Comparison of ENCODE assay signal across 20 mouse cellular contexts in the genomic region with DNA sequence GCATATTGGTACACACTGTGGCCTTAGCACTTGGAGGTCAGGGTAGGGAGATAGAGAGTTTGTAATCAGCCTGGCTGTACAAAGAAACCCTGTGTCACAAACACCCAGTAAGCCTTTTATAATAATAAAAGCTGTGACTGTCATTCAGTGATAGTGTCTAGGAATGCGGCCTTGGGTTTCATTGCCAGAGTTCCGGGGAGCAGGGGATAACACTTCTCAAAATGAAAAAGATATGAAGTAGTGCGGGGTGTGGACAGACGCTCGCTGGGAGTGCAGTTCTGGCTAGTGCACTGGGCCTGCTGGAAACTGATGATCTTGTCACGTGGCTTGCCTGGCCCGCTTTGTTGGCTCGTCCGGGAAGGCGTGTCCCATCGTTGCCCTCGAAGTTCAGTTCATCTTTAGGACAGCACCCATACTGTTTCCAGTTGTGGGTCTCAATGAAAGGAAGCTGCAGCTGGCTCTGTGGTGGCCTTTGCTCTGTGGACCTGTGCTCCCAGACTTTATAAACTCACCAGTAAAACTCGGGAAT. TPM values are rescaled to one million over a fixed set of nuclear protein-coding genes. Genes with fewer than 3 reads are reported as not detected.
DNase-seq lines count a peak whose midpoint lies in the region; ATAC-seq and TF ChIP-seq lines count a peak whose summit lies in the region.
"Had no signal": no experiment of that assay in that cellular context is flagged by ENCODE, and none has a peak within 500 bp of the region (broad histone marks: within the 10 kb centered on the region; RNA-seq: fewer than 3 reads in every experiment).

No protein-coding gene starts in this region.

- WGBS in lung, postnatal 0 days: 64% methylated on average over 13 of the region's 13 CpGs

- H3K9me3 ChIP-seq in lung, postnatal 0 days (ENCODE audit: low read length): no peaks in the 10 kb centered on the region
- H3K9me3 ChIP-seq: embryonic facial prominence, embryonic 10.5 days; kidney, embryonic 15.5 days had no signal

- no peak for ATAC-seq in lung, postnatal 0 days
- ATAC-seq: forebrain, embryonic 16.5 days had no signal

- DNase-seq in adrenal gland, postnatal 10 days: peak; percentile 15
- no peak for DNase-seq in adrenal gland, postnatal 4 days (ENCODE audit: low spot score in 2 of 2)
- peak; percentile 25 for DNase-seq in lung, postnatal 10 days
- DNase-seq in lung, postnatal 0 days (ENCODE audit: low spot score): no peak
- peak; percentile 36 for DNase-seq in gastrocnemius, postnatal 25 days
- DNase-seq in heart, postnatal 14 days: peak; percentile 30 to 53
- no peak for DNase-seq in layer of hippocampus, adult 9-11 months
- no peak for DNase-seq in left cerebral cortex, adult 8-10 months (ENCODE audit: low spot score in 2 of 2)
- DNase-seq: cerebellum, postnatal 14 days; lung, embryonic 14.5 days; midbrain, embryonic 14.5 days; right cerebral cortex, postnatal 14 days had no signal

- H3K4me2 ChIP-seq in lung, postnatal 0 days (replicated peaks; ENCODE audit: low read depth, low read length): no peak overlapping the region
- H3K4me2 ChIP-seq: kidney, embryonic 15.5 days; lung, embryonic 14.5 days had no signal

- H3K27ac ChIP-seq in lung, postnatal 0 days (ENCODE audit: low read length): no peak overlapping the region
- H3K27ac ChIP-seq: embryonic facial prominence, embryonic 10.5 days; kidney, embryonic 15.5 days; left cerebral cortex, adult 2 months had no signal

- no peak for TF ChIP-seq CTCF in lung, postnatal 0 days (IDR thresholded peaks at IDR 0.05)

- no peaks in the 10 kb centered on the region for H3K27me3 ChIP-seq in lung, postnatal 0 days (replicated peaks; ENCODE audit: insufficient read depth, low read length)
- H3K27me3 ChIP-seq: CH12.LX; kidney, embryonic 15.5 days had no signal

- intact Hi-C loops in heart, postnatal 14 days (cut with DNase I): no loop called here

- H3K4me3 ChIP-seq in lung, postnatal 0 days (ENCODE audit: low read depth, low read length): no peak overlapping the region
- H3K4me3 ChIP-seq: embryonic facial prominence, embryonic 10.5 days; erythroblast, embryonic 14.5 days; kidney, embryonic 15.5 days; left cerebral cortex, adult 2 months had no signal

- H3K9ac ChIP-seq in lung, postnatal 0 days (replicated peaks; ENCODE audit: low read depth): no peak overlapping the region
- H3K9ac ChIP-seq: kidney, embryonic 15.5 days; lung, embryonic 14.5 days had no signal

- H3K4me1 ChIP-seq in lung, postnatal 0 days (ENCODE audit: insufficient read depth, low read depth, low read length): no peaks in the 10 kb centered on the region
- H3K4me1 ChIP-seq: embryonic facial prominence, embryonic 10.5 days; kidney, embryonic 15.5 days had no signal

- TF ChIP-seq EP300 in lung, postnatal 0 days (IDR thresholded peaks at IDR 0.05): no peak

- H3K36me3 ChIP-seq in lung, postnatal 0 days (ENCODE audit: insufficient read depth, low read length): no peaks in the 10 kb centered on the region; the same call in 1 of the 2 replicates

RNA-seq across cellular contexts. Expression of a gene that starts 19.3 kb away (rescaled TPM):
- 10 to 100 TPM; 21.7 to 22.6 TPM for total RNA-seq in adrenal gland, postnatal 10 days (2021)
- 10 to 100 TPM; 30.5 to 30.7 TPM for total RNA-seq in adrenal gland, postnatal 4 days (2021)
- 21.2 and 22.6 TPM in 2 replicates for polyA plus RNA-seq in lung, postnatal 0 days (2015; fragmentation: Nextera tagmentation; extraction: Ambion mirVana)
- total RNA-seq in gastrocnemius, postnatal 25 days (2021): 1 to 10 TPM; 7.5 TPM
- total RNA-seq in heart, postnatal 14 days (2021): 10 to 100 TPM; 12.4 to 14.9 TPM
- total RNA-seq in left cerebral cortex, adult 8-10 months (2022): 10 to 100 TPM; 18.7 to 23.4 (median 21.9) TPM

RNA-seq across cellular contexts. Expression of a gene that starts 22.7 kb away (rescaled TPM):
- under 1 TPM; 0.48 to 1.00 TPM for total RNA-seq in adrenal gland, postnatal 10 days (2021)
- total RNA-seq in adrenal gland, postnatal 4 days (2021): under 1 TPM; 0.39 to 0.45 TPM
- 0.16 TPM in 1 of 2 replicates, not detected in the other for polyA plus RNA-seq in lung, postnatal 0 days (2015; fragmentation: Nextera tagmentation; extraction: Ambion mirVana)
- not detected for total RNA-seq in gastrocnemius, postnatal 25 days (2021)
- under 1 TPM in 1 of 2 experiments, not detected in 1; 0.07 TPM for total RNA-seq in heart, postnatal 14 days (2021)
- 1 to 10 TPM in 1 of 4 experiments, under 1 TPM in 3; 0.20 to 1.2 (median 0.58) TPM for total RNA-seq in left cerebral cortex, adult 8-10 months (2022)
- total RNA-seq: CH12.LX; liver, adult 2 months; megakaryocyte progenitor cell, adult 5-6 weeks had no signal
- polyA plus RNA-seq: embryonic facial prominence, embryonic 10.5 days; erythroblast, embryonic 14.5 days; liver, adult 2 months; lung, embryonic 14.5 days had no signal

RNA-seq across cellular contexts. Expression of a gene that starts 33.9 kb away (rescaled TPM):
- total RNA-seq in adrenal gland, postnatal 10 days (2021): 10 to 100 TPM; 32.6 to 34.7 TPM
- total RNA-seq in adrenal gland, postnatal 4 days (2021): 10 to 100 TPM; 43.6 to 43.7 TPM
- 51.9 and 57.5 TPM in 2 replicates for polyA plus RNA-seq in lung, postnatal 0 days (2015; fragmentation: Nextera tagmentation; extraction: Ambion mirVana)
- 10 to 100 TPM; 12.4 to 14.1 TPM for total RNA-seq in gastrocnemius, postnatal 25 days (2021)
- 10 to 100 TPM; 14.8 to 15.1 TPM for total RNA-seq in heart, postnatal 14 days (2021)
- total RNA-seq in left cerebral cortex, adult 8-10 months (2022): 10 to 100 TPM; 26.3 to 29.3 (median 28.5) TPM

RNA-seq across cellular contexts. Expression of a gene that starts 56.4 kb away (rescaled TPM):
- 100 to 1,000 TPM; 809 to 834 TPM for total RNA-seq in adrenal gland, postnatal 10 days (2021)
- 1,000 to 10,000 TPM; 1,038 to 1,039 TPM for total RNA-seq in adrenal gland, postnatal 4 days (2021)
- 1,774 and 1,827 TPM in 2 replicates for polyA plus RNA-seq in lung, postnatal 0 days (2015; fragmentation: Nextera tagmentation; extraction: Ambion mirVana)
- total RNA-seq in gastrocnemius, postnatal 25 days (2021): 100 to 1,000 TPM; 350 to 362 TPM
- 100 to 1,000 TPM; 659 to 710 TPM for total RNA-seq in heart, postnatal 14 days (2021)
- 100 to 1,000 TPM; 259 to 296 (median 268) TPM for total RNA-seq in left cerebral cortex, adult 8-10 months (2022)

Comparison
In these comparisons a context has a peak if more than half of its experiments do, and no peak if none do; other contexts are left out.
1. DNase-seq: peak in adrenal gland, postnatal 10 days (single experiment), lung, postnatal 10 days (single experiment), gastrocnemius, postnatal 25 days (single experiment) and heart, postnatal 14 days (2 of 2); none in adrenal gland, postnatal 4 days (0 of 2), lung, postnatal 0 days (single experiment), layer of hippocampus, adult 9-11 months (single experiment) and left cerebral cortex, adult 8-10 months (0 of 2).